ENCODE assay signal across 8 mouse cellular contexts in the genomic region with DNA sequence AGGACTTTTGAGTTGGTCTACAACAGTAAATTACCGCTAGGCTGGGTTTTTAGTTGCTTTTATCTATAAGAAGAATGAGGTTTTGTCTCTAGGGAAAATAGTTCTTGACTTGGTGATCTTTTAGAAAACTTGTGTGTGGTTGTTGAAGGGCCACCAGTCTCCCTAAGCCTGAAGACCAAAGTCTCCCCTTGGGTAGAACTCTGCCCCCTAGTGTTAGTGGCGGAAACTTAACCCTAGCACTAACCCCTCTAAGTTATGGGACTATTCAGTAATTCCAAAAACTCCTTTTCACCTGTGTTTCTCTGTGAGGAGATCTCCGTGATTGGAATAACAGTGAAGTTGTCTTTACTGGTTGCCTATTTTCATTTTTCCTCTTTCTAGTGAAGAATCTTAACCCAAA. TPM values are rescaled to one million over a fixed set of nuclear protein-coding genes. Genes with fewer than 3 reads are reported as not detected.
A peak's percentile ranks its signal among the peaks of the same experiment; 100 is the strongest.
DNase-seq lines count a peak whose midpoint lies in the region; ATAC-seq and TF ChIP-seq lines count a peak whose summit lies in the region.

No protein-coding gene starts in this region.

- H3K9me3 ChIP-seq in E14TG2a.4 (ENCODE audit: low read length): no peaks in the 10 kb centered on the region
- no peaks in the 10 kb centered on the region for H3K9me3 ChIP-seq in embryonic facial prominence, embryonic 13.5 days
- H3K9me3 ChIP-seq in intestine, embryonic 15.5 days: no peaks in the 10 kb centered on the region
- no peaks in the 10 kb centered on the region for H3K9me3 ChIP-seq in liver, postnatal 0 days (ENCODE audit: low read length)

- ATAC-seq in embryonic facial prominence, embryonic 13.5 days (ENCODE audit: insufficient number of reproducible peaks, insufficient read depth, low FRiP score, low TSS enrichment, low read depth): no peak
- ATAC-seq in intestine, embryonic 15.5 days: no peak
- no peak for ATAC-seq in liver, postnatal 0 days
- no peak for ATAC-seq in activated CD4-positive, CD25-positive, alpha-beta regulatory T cell, adult 4 months

- H3K4me3 ChIP-seq in E14TG2a.4 (replicated peaks; ENCODE audit: low read length): peak overlapping the region; percentile 98; the same call in 1 of the 2 replicates
- peak overlapping the region; percentile 89 for H3K4me3 ChIP-seq in embryonic facial prominence, embryonic 13.5 days
- peak overlapping the region; percentile 90; the same call in 1 of the 2 replicates for H3K4me3 ChIP-seq in intestine, embryonic 15.5 days (replicated peaks)
- H3K4me3 ChIP-seq in liver, postnatal 0 days (ENCODE audit: low read depth, low read length): peak overlapping the region; percentile 76; the same call in 1 of the 2 replicates

- no peak overlapping the region for H3K9ac ChIP-seq in embryonic facial prominence, embryonic 13.5 days
- no peak overlapping the region for H3K9ac ChIP-seq in intestine, embryonic 15.5 days
- no peak overlapping the region for H3K9ac ChIP-seq in liver, postnatal 0 days (replicated peaks)

- H3K27me3 ChIP-seq in E14TG2a.4 (ENCODE audit: insufficient read depth, low read length): peaks cover 7% of the 10 kb centered on the region
- 0 out of 2 replicates have a peak, but pooled peaks cover 4% of the 10 kb centered on the region for H3K27me3 ChIP-seq in embryonic facial prominence, embryonic 13.5 days
- no peaks in the 10 kb centered on the region for H3K27me3 ChIP-seq in intestine, embryonic 15.5 days (replicated peaks)
- 0 out of 2 replicates have a peak, but pooled peaks cover 2% of the 10 kb centered on the region for H3K27me3 ChIP-seq in liver, postnatal 0 days (ENCODE audit: insufficient read depth, low read length)
- no peaks in the 10 kb centered on the region; the same call in 1 of the 2 replicates for H3K27me3 ChIP-seq in splenic B cell, adult 2 months (ENCODE audit: control insufficient read depth, insufficient read depth, low read length, poor library complexity, severe bottlenecking)

- H3K27ac ChIP-seq in embryonic facial prominence, embryonic 13.5 days: no peak overlapping the region
- no peak overlapping the region for H3K27ac ChIP-seq in intestine, embryonic 15.5 days
- H3K27ac ChIP-seq in liver, postnatal 0 days (ENCODE audit: low read depth): no peak overlapping the region

- peaks cover 59% of the 10 kb centered on the region for H3K4me1 ChIP-seq in E14TG2a.4 (replicated peaks; ENCODE audit: low read depth, low read length)
- peaks cover 43% of the 10 kb centered on the region for H3K4me1 ChIP-seq in embryonic facial prominence, embryonic 13.5 days
- peaks cover 12% of the 10 kb centered on the region for H3K4me1 ChIP-seq in intestine, embryonic 15.5 days (replicated peaks)
- H3K4me1 ChIP-seq in liver, postnatal 0 days (ENCODE audit: insufficient read depth): peaks cover 3% of the 10 kb centered on the region

- DNase-seq in 3T3-L1 (ENCODE audit: low read depth, low spot score): peak; percentile 83
- peak; percentile 55 for DNase-seq in liver, postnatal 0 days
- peak; percentile 72 for DNase-seq in splenic B cell, adult 2 months (ENCODE audit: low read depth, low spot score)
- no peak for DNase-seq in urinary bladder, postnatal 36 days (ENCODE audit: low spot score in 2 of 2)

- peak overlapping the region; percentile 77 for H3K4me2 ChIP-seq in embryonic facial prominence, embryonic 13.5 days
- H3K4me2 ChIP-seq in intestine, embryonic 15.5 days (replicated peaks): peak overlapping the region; percentile 75
- peak overlapping the region; percentile 79 for H3K4me2 ChIP-seq in liver, postnatal 0 days (ENCODE audit: low read depth, low read length)

- peak; percentile 95 for TF ChIP-seq CTCF in E14TG2a.4 (conservative IDR thresholded peaks at IDR 0.05; ENCODE audit: low read length)
- TF ChIP-seq CTCF in liver, postnatal 0 days (IDR thresholded peaks at IDR 0.05; ENCODE audit: low read depth): peak; percentile 78

- TF ChIP-seq EP300 in liver, postnatal 0 days (IDR thresholded peaks at IDR 0.05; ENCODE audit: low read depth): no peak

- 41% methylated on average over 3 of the region's 3 CpGs for WGBS in embryonic facial prominence, embryonic 13.5 days
- 41% methylated on average over 3 of the region's 3 CpGs for WGBS in intestine, embryonic 15.5 days
- WGBS in liver, postnatal 0 days (ENCODE audit: insufficient replicate concordance): 38% methylated on average over 3 of the region's 3 CpGs

- 0 out of 2 replicates have a peak, but pooled peaks cover 3% of the 10 kb centered on the region for H3K36me3 ChIP-seq in E14TG2a.4 (ENCODE audit: insufficient read depth, low read length)
- no peaks in the 10 kb centered on the region for H3K36me3 ChIP-seq in embryonic facial prominence, embryonic 13.5 days
- no peaks in the 10 kb centered on the region for H3K36me3 ChIP-seq in intestine, embryonic 15.5 days
- no peaks in the 10 kb centered on the region for H3K36me3 ChIP-seq in liver, postnatal 0 days (replicated peaks; ENCODE audit: insufficient read depth, low read length)
- H3K36me3 ChIP-seq in splenic B cell, adult 2 months (ENCODE audit: control insufficient read depth, insufficient read depth, low read length, poor library complexity, severe bottlenecking): no peaks in the 10 kb centered on the region

RNA-seq across cellular contexts. Expression of gene Myo10, which starts 1.9 kb away (rescaled TPM):
- 27.9 and 30.4 TPM in 2 replicates for polyA plus RNA-seq in embryonic facial prominence, embryonic 13.5 days (2015; fragmentation: Nextera tagmentation; extraction: Ambion mirVana)
- 23.9 and 25.3 TPM in 2 replicates for polyA plus RNA-seq in intestine, embryonic 15.5 days (2015; fragmentation: Nextera tagmentation; extraction: Ambion mirVana)
- 4.9 and 5.9 TPM in 2 replicates for polyA plus RNA-seq in liver, postnatal 0 days (2015; fragmentation: Nextera tagmentation; extraction: Ambion mirVana)
- 1 to 10 TPM in 1 of 2 experiments, under 1 TPM in 1; 0.60 to 1.4 TPM for polyA plus RNA-seq in activated CD4-positive, CD25-positive, alpha-beta regulatory T cell, adult 4 months (2017; shearing (Covaris generic))

Comparison
In these comparisons a context has a peak if more than half of its experiments do, and no peak if none do; other contexts are left out.
1. DNase-seq: peak in 3T3-L1 (single experiment), liver, postnatal 0 days (single experiment) and splenic B cell, adult 2 months (single experiment); none in urinary bladder, postnatal 36 days (0 of 2).
2. Peak in every context shown above with its lines, with median percentiles within 50 percentile points of each other: H3K4me3 ChIP-seq and H3K4me2 ChIP-seq.